8 mouse cellular contexts compared by ENCODE assay signal in genomic region chr9:13890171-13890570, GRCm38 (mm10).
DNase-seq lines count a peak whose midpoint lies in the region; ATAC-seq and TF ChIP-seq lines count a peak whose summit lies in the region.

No protein-coding gene starts in this region.

- peak; percentile 83 for ATAC-seq in lung, embryonic 14.5 days (ENCODE audit: insufficient read depth)
- ATAC-seq in forebrain, postnatal 0 days: peak; percentile 70
- peak; percentile 59; the same call in 1 of the 2 replicates for ATAC-seq in lung, embryonic 15.5 days (ENCODE audit: borderline replicate concordance, extremely low read depth, low FRiP score, low TSS enrichment)
- ATAC-seq in stomach, embryonic 15.5 days (ENCODE audit: insufficient read depth, low FRiP score, low read depth): peak; percentile 65; the same call in 1 of the 2 replicates

- H3K4me2 ChIP-seq in lung, embryonic 14.5 days: 0 out of 2 replicates have a peak overlapping the region, but pooled peaks have one; percentile 5
- H3K4me2 ChIP-seq in forebrain, postnatal 0 days (ENCODE audit: low read depth): no peak overlapping the region
- no peak overlapping the region for H3K4me2 ChIP-seq in lung, embryonic 15.5 days
- H3K4me2 ChIP-seq in stomach, embryonic 15.5 days: no peak overlapping the region

- no peaks in the 10 kb centered on the region for H3K36me3 ChIP-seq in lung, embryonic 14.5 days (ENCODE audit: insufficient read depth)
- no peaks in the 10 kb centered on the region for H3K36me3 ChIP-seq in forebrain, postnatal 0 days (ENCODE audit: insufficient read depth)
- no peaks in the 10 kb centered on the region for H3K36me3 ChIP-seq in lung, embryonic 15.5 days
- H3K36me3 ChIP-seq in stomach, embryonic 15.5 days: no peaks in the 10 kb centered on the region

- WGBS in lung, embryonic 14.5 days: 36% methylated on average over 5 of the region's 5 CpGs
- WGBS in forebrain, postnatal 0 days: 41% methylated on average over 5 of the region's 5 CpGs
- WGBS in lung, embryonic 15.5 days: 27% methylated on average over 5 of the region's 5 CpGs
- 44% methylated on average over 5 of the region's 5 CpGs for WGBS in stomach, embryonic 15.5 days

- H3K9me3 ChIP-seq in lung, embryonic 14.5 days (ENCODE audit: low read depth, low read length): no peaks in the 10 kb centered on the region
- no peaks in the 10 kb centered on the region for H3K9me3 ChIP-seq in forebrain, postnatal 0 days (ENCODE audit: low read length)
- H3K9me3 ChIP-seq in lung, embryonic 15.5 days: peaks cover 4% of the 10 kb centered on the region; the same call in 1 of the 2 replicates
- H3K9me3 ChIP-seq in stomach, embryonic 15.5 days: no peaks in the 10 kb centered on the region

- H3K27me3 ChIP-seq in lung, embryonic 14.5 days (ENCODE audit: insufficient read depth, low read length): no peaks in the 10 kb centered on the region
- H3K27me3 ChIP-seq in forebrain, postnatal 0 days (ENCODE audit: insufficient read depth, low read length): no peaks in the 10 kb centered on the region
- no peaks in the 10 kb centered on the region for H3K27me3 ChIP-seq in lung, embryonic 15.5 days
- no peaks in the 10 kb centered on the region for H3K27me3 ChIP-seq in stomach, embryonic 15.5 days (replicated peaks)

- H3K4me1 ChIP-seq in lung, embryonic 14.5 days (ENCODE audit: insufficient read depth): no peaks in the 10 kb centered on the region
- H3K4me1 ChIP-seq in forebrain, postnatal 0 days (ENCODE audit: insufficient read depth): peaks cover 4% of the 10 kb centered on the region
- H3K4me1 ChIP-seq in lung, embryonic 15.5 days: peaks cover 8% of the 10 kb centered on the region; the same call in 1 of the 2 replicates
- 0 out of 2 replicates have a peak, but pooled peaks cover 8% of the 10 kb centered on the region for H3K4me1 ChIP-seq in stomach, embryonic 15.5 days

- H3K9ac ChIP-seq in lung, embryonic 14.5 days: no peak overlapping the region
- no peak overlapping the region for H3K9ac ChIP-seq in forebrain, postnatal 0 days
- H3K9ac ChIP-seq in lung, embryonic 15.5 days: no peak overlapping the region
- H3K9ac ChIP-seq in stomach, embryonic 15.5 days: no peak overlapping the region

- DNase-seq in lung, embryonic 14.5 days: peak; percentile 56
- no peak for DNase-seq in lung, postnatal 14 days
- DNase-seq in forebrain, postnatal 0 days: no peak
- no peak for DNase-seq in thymus, postnatal 4 days
- no peak for DNase-seq in heart, adult 8-10 months (ENCODE audit: low spot score)
- DNase-seq in left cerebral cortex, adult 11 months (ENCODE audit: low spot score): no peak

- TF ChIP-seq CTCF in lung, embryonic 14.5 days (IDR thresholded peaks at IDR 0.05; ENCODE audit: low read depth): peak; percentile 14; the same call in 1 of the 2 replicates
- TF ChIP-seq CTCF in forebrain, postnatal 0 days (IDR thresholded peaks at IDR 0.05; ENCODE audit: low read depth): no peak

- H3K27ac ChIP-seq in lung, embryonic 14.5 days (ENCODE audit: low read depth): peak overlapping the region; percentile 8; the same call in 1 of the 2 replicates
- H3K27ac ChIP-seq in forebrain, postnatal 0 days (ENCODE audit: low read depth, low read length): no peak overlapping the region
- H3K27ac ChIP-seq in lung, embryonic 15.5 days: no peak overlapping the region
- no peak overlapping the region for H3K27ac ChIP-seq in stomach, embryonic 15.5 days

- H3K4me3 ChIP-seq in lung, embryonic 14.5 days (ENCODE audit: low read depth, low read length): no peak overlapping the region
- H3K4me3 ChIP-seq in forebrain, postnatal 0 days (ENCODE audit: low read depth, low read length): no peak overlapping the region
- no peak overlapping the region for H3K4me3 ChIP-seq in lung, embryonic 15.5 days
- H3K4me3 ChIP-seq in stomach, embryonic 15.5 days (replicated peaks): no peak overlapping the region
